Mouse (Mus musculus) neural tube, embryonic 14.5 days (tissue): ENCODE measurements around the gene Fam117a. TPM values are rescaled to one million over a fixed set of nuclear protein-coding genes. Genes with fewer than 3 reads are reported as not detected.
"Not testable (repeated sequence)": the region's sequence is repeated elsewhere in the genome, so short reads cannot be mapped to it uniquely, and the experiment has no call there.

Experiments
- ATAC-seq: fragments of 200-750 bp; cut with Nextera tagmentation; 2 replicates; pipeline ENCODE4 v1.8.0; 2017; ENCODE audit warnings: low read depth, mild to moderate bottlenecking, moderate TSS enrichment, moderate library complexity
- H3K27ac ChIP-seq: fragments of 300-500 bp; sonication (generic); 2 replicates; pipeline ENCODE4 v1.5.1; 2014; ENCODE audit warnings: low read depth, mild to moderate bottlenecking, control low read depth, low read length, moderate library complexity, mixed read lengths
- H3K27me3 ChIP-seq: fragments of 300-500 bp; sonication (generic); 2 replicates; pipeline ENCODE4 v1.6.1; 2014; ENCODE audit warnings: low read length; ENCODE audit not compliant: control insufficient read depth, insufficient read depth
- H3K36me3 ChIP-seq: fragments of 300-500 bp; sonication (generic); 2 replicates; pipeline ENCODE4 v1.6.1; 2014; ENCODE audit warnings: low read length, mixed read lengths; ENCODE audit not compliant: control insufficient read depth, insufficient read depth
- H3K4me1 ChIP-seq: fragments of 300-500 bp; sonication (generic); 2 replicates; pipeline ENCODE4 v1.6.1; 2014; ENCODE audit warnings: low read length; ENCODE audit not compliant: control insufficient read depth, insufficient read depth
- H3K4me2 ChIP-seq: fragments of 300-500 bp; sonication (generic); 2 replicates; pipeline ENCODE4 v1.6.1; 2014; ENCODE audit warnings: mild to moderate bottlenecking, low read depth, low read length, control low read depth
- H3K4me3 ChIP-seq: fragments of 300-500 bp; sonication (generic); 2 replicates; pipeline ENCODE4 v1.5.1; 2014; ENCODE audit warnings: low read depth, low read length, control low read depth, mixed read lengths
- H3K9ac ChIP-seq: fragments of 300-500 bp; sonication (generic); replicated peaks from 2 replicates; pipeline ENCODE4 v1.6.1; 2014; ENCODE audit warnings: low read depth, mild to moderate bottlenecking, control low read depth, low read length, mixed read lengths
- H3K9me3 ChIP-seq: fragments of 300-500 bp; sonication (generic); 2 replicates; pipeline ENCODE4 v1.6.1; 2016; ENCODE audit warnings: low read length; ENCODE audit not compliant: control insufficient read depth
- WGBS: fragments of 180-500 bp; shearing (Covaris S2); extraction: QIAGEN DNeasy Blood & Tissue Kit; methylation state at CpG from one replicate; pipeline ENCODE4 v1.1.7; 2014; 5-methylcytosine and 5-hydroxymethylcytosine counted together
- polyA plus RNA-seq: library from polyadenylated mRNA; unstranded; fragments of >200 nt; fragmentation: Nextera tagmentation; extraction: Ambion mirVana; gene quantifications from 2 replicates; pipeline ENCODE4 v1.2.1, GENCODE M21; 2014

Gene Fam117a
- polyA plus RNA-seq, 1 experiment from 2014 or later, result 1.7 TPM

GRCm38 (mm10) chr11:95399520-95400020 is 62.8 kb downstream of the Fam117a start:
- H3K4me2 ChIP-seq, result no peak overlapping the region
- H3K4me1 ChIP-seq, result 0 out of 2 replicates have a peak, but pooled peaks cover 3% of the 10 kb centered on the region
- no peak for ATAC-seq
- H3K36me3 ChIP-seq, result no peaks in the 10 kb centered on the region
- WGBS, result 63% methylated on average over 13 of the region's 13 CpGs
- H3K27me3 ChIP-seq, result no peaks in the 10 kb centered on the region
- H3K9ac ChIP-seq, result no peak overlapping the region
- no peak overlapping the region for H3K27ac ChIP-seq
- H3K9me3 ChIP-seq, result no peaks in the 10 kb centered on the region
- H3K4me3 ChIP-seq, result no peak overlapping the region

DNA sequence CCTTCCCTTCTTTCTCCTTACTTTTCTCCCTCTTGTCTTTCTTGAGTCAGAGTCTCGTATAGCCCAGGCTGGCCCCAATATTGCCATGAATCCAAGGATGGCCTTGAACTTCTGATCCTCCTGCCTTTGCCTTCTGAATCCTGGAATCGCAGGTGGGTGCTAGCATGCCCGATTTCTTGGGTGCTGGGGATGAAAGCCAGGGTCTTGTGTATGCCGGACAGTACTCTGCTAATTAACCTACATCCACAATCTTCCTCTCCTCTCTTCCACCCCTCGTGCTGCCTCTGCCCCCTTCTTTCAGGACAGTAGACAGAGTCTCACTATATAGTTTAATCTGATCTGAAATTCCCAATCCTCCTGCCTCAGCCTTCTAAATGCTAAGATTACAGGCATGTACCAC is 64.8 kb downstream of the Fam117a start:
- 0 out of 2 replicates have a peak, but pooled peaks cover 3% of the 10 kb centered on the region for H3K4me1 ChIP-seq
- no peak overlapping the region for H3K4me2 ChIP-seq
- H3K27me3 ChIP-seq, result no peaks in the 10 kb centered on the region
- no peaks in the 10 kb centered on the region for H3K36me3 ChIP-seq
- H3K9me3 ChIP-seq, result no peaks in the 10 kb centered on the region
- 94% methylated on average over 5 of the region's 5 CpGs for WGBS
- H3K4me3 ChIP-seq, result no peak overlapping the region
- H3K27ac ChIP-seq, result no peak overlapping the region
- no peak for ATAC-seq
- no peak overlapping the region for H3K9ac ChIP-seq

DNA sequence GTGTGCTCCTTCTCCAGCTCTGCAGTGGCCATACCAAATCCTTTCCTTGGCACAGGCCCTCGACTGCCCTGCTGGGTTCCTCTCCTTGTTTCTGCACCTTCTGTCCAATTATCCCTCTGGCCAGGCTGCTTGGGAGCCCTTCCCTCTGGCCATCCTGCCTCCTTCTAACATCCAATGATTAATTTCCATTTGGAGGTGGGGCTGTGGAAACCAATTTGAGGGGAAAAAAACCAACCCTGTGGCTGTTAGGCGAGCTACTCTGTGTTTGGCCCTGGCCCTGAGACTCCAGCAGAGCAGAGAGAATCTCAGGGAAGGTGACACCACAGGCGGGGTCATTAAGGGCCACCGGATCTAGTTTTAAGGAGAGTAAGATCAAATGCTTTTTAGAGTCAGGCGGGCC is 65.4 kb downstream of the Fam117a start:
- no peak for ATAC-seq

GRCm38 (mm10) chr11:95402658-95403101 is 65.9 kb downstream of the Fam117a start:
- Histone ChIP-seq H3K4me2 (no peak overlapping the region), H3K4me1 (0 out of 2 replicates have a peak, but pooled peaks cover 3% of the 10 kb centered on the region), H3K27me3 (no peaks in the 10 kb centered on the region), H3K36me3 (no peaks in the 10 kb centered on the region), H3K4me3 (no peak overlapping the region), H3K27ac (no peak overlapping the region), H3K9ac (no peak overlapping the region), H3K9me3 (no peaks in the 10 kb centered on the region)
- no peak for ATAC-seq
- 17% methylated on average over 8 of the region's 8 CpGs for WGBS

More for the DNA sequence above, 65.4 kb downstream of the Fam117a start:
- Histone ChIP-seq H3K36me3 (no peaks in the 10 kb centered on the region), H3K27ac (no peak overlapping the region), H3K4me2 (no peak overlapping the region), H3K4me1 (0 out of 2 replicates have a peak, but pooled peaks cover 3% of the 10 kb centered on the region), H3K27me3 (no peaks in the 10 kb centered on the region), H3K9ac (no peak overlapping the region), H3K4me3 (no peak overlapping the region), H3K9me3 (no peaks in the 10 kb centered on the region)
- 11% methylated on average over 5 of the region's 5 CpGs for WGBS

DNA sequence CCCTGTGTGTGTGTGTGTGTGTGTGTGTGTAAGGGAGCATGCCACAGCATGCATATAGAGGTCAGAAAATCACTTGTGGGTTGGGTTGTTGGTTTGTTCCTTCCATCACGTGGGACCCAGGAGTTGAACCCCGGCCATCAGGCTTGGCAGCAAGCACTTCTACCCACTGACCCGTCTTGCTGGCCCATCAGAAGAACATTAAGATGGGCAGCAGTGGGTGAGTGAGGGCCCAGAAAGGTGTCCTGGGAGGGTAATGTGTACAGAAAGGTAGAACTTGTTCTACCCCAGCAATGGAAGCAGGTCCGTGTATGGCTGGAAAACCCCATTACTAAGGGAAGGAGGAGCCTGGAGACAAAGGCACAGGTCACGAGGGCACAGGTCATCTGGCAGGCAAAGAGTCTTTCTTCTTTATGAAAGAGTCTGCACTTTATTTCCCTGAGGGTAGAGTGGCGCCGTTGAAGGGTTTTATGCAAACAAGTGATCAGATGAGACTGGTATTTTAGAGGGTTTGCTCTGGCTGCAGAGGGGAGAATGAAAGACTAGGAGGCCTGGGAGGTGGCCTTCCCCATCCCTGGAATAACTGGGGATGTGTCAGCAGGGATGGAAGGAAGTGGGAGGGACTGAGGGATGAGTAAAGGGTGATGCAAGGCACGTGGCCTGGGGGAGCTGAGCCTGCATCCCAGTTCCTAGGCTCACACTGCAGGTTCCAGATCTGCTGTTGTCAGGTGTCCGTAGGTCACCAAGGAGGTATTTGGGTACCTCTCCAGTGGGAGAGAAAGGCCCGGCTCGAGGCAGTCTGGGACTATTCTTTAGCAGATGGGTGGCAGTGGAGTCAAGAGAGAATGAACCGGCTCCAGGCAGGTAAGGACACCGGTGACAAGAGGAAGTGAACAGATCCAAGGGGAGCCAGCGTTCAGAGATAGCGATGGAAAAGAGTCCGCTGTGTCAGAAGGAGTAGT is 66.8 kb downstream of the Fam117a start:
- Histone ChIP-seq H3K4me1 (0 out of 2 replicates have a peak, but pooled peaks cover 3% of the 10 kb centered on the region), H3K36me3 (no peaks in the 10 kb centered on the region), H3K9ac (no peak overlapping the region), H3K4me3 (no peak overlapping the region), H3K9me3 (no peaks in the 10 kb centered on the region), H3K4me2 (no peak overlapping the region), H3K27me3 (no peaks in the 10 kb centered on the region), H3K27ac (no peak overlapping the region)
- no peak for ATAC-seq
- WGBS, result 63% methylated on average over 16 of the region's 16 CpGs

DNA sequence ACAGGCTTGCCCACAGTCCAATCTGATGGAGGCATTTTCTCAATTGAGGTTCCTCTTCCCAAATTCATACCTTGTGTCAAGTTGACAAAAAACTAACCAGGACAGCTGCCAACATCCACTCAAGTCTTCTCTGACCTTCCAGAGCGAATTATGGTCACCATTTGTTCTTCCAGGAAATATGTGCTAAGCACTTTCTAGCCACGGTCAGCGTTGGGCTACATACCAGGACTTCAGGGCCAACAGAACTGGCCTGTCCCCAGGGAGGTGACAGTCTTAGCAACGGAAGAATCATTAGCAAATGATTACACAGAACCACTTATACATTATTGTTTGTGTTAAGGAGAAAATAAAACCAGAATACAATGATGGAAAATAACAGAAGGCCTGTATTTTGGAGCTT is 69.0 kb downstream of the Fam117a start:
- H3K9me3 ChIP-seq, result no peaks in the 10 kb centered on the region
- no peak for ATAC-seq
- no peak overlapping the region for H3K9ac ChIP-seq
- H3K36me3 ChIP-seq, result no peaks in the 10 kb centered on the region
- H3K4me3 ChIP-seq, result no peak overlapping the region
- WGBS, result 82% methylated on average over 4 of the region's 4 CpGs
- no peaks in the 10 kb centered on the region for H3K4me1 ChIP-seq
- H3K27me3 ChIP-seq, result no peaks in the 10 kb centered on the region
- no peak overlapping the region for H3K4me2 ChIP-seq
- no peak overlapping the region for H3K27ac ChIP-seq

GRCm38 (mm10) chr11:95406398-95406797 is 69.6 kb downstream of the Fam117a start:
- 95% methylated on average over 5 of the region's 5 CpGs for WGBS
- not testable (repeated sequence) for H3K27me3 ChIP-seq, ATAC-seq, H3K9ac ChIP-seq, H3K4me3 ChIP-seq, H3K27ac ChIP-seq, H3K9me3 ChIP-seq, H3K4me2 ChIP-seq, H3K36me3 ChIP-seq, H3K4me1 ChIP-seq

DNA sequence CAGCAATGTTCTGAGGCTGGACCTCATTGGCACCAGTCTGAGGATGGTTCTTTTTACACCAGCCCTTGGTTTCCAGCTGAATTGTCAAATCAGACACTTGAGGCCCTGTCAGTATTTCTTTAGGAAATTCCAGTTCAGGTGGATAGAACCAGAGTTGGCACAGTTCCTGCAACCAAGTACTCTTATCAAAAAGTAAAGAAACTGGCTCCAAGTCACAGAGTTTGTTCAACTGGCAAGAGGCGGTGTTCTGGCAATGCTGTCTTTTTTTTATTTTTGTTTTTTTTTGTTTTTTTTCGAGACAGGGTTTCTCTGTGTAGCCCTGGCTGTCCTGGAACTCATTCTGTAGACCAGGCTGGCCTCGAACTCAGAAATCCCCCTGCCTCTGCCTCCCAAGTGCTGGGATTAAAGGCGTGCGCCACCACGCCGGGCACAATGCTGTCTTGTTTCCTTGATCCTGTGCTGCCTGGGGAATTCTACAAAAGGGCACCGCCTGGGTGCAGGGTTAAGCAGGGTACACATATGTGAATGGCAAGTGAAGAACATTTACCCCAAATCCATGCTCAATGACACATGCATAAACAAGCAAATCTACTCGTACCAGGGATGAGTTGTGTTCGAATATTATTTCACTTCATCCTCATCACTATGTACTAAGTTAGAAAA is 72.8 kb downstream of the Fam117a start:
- no peaks in the 10 kb centered on the region for H3K36me3 ChIP-seq
- no peaks in the 10 kb centered on the region for H3K27me3 ChIP-seq
- no peak overlapping the region for H3K9ac ChIP-seq
- H3K27ac ChIP-seq, result no peak overlapping the region
- no peaks in the 10 kb centered on the region for H3K9me3 ChIP-seq
- H3K4me3 ChIP-seq, result no peak overlapping the region
- no peak for ATAC-seq
- 88% methylated on average over 10 of the region's 10 CpGs for WGBS
- H3K4me1 ChIP-seq, result no peaks in the 10 kb centered on the region
- H3K4me2 ChIP-seq, result no peak overlapping the region
